Mouse (Mus musculus) neural tube, embryonic 12.5 days (tissue): ENCODE data around the gene Cacna2d2. TPM values are rescaled to one million over a fixed set of nuclear protein-coding genes. Genes with fewer than 3 reads are reported as not detected.
"Not testable (repeated sequence)": the region's sequence is repeated elsewhere in the genome, so short reads cannot be mapped to it uniquely, and the experiment has no call there.

Source experiments
- ATAC-seq: fragments of 200-750 bp; cut with Nextera tagmentation; 2 replicates; pipeline ENCODE4 v1.8.0; 2017; ENCODE audit warnings: low read depth, mild to moderate bottlenecking, moderate TSS enrichment, moderate library complexity; ENCODE audit not compliant: low FRiP score
- H3K27ac ChIP-seq: fragments of 300-500 bp; sonication (generic); 2 replicates; pipeline ENCODE4 v1.5.1; 2016
- H3K27me3 ChIP-seq: fragments of 300-500 bp; sonication (generic); replicated peaks from 2 replicates; pipeline ENCODE4 v1.6.1; 2016; ENCODE audit warnings: mild to moderate bottlenecking
- H3K36me3 ChIP-seq: fragments of 300-500 bp; sonication (generic); 2 replicates; pipeline ENCODE4 v1.6.1; 2016; ENCODE audit warnings: mild to moderate bottlenecking
- H3K4me1 ChIP-seq: fragments of 300-500 bp; sonication (generic); 2 replicates; pipeline ENCODE4 v1.6.1; 2016
- H3K4me2 ChIP-seq: fragments of 300-500 bp; sonication (generic); replicated peaks from 2 replicates; pipeline ENCODE4 v1.6.1; 2016; ENCODE audit warnings: mild to moderate bottlenecking
- H3K4me3 ChIP-seq: fragments of 300-500 bp; sonication (generic); 2 replicates; pipeline ENCODE4 v1.5.1; 2016
- H3K9ac ChIP-seq: fragments of 300-500 bp; sonication (generic); 2 replicates; pipeline ENCODE4 v1.6.1; 2016; ENCODE audit warnings: mild to moderate bottlenecking
- H3K9me3 ChIP-seq: fragments of 300-500 bp; sonication (generic); 2 replicates; pipeline ENCODE4 v1.6.1; 2016; ENCODE audit warnings: mild to moderate bottlenecking
- WGBS: fragments of 180-500 bp; shearing (Covaris S2); methylation state at CpG from one replicate; pipeline ENCODE4 v1.1.7; 2016; 5-methylcytosine and 5-hydroxymethylcytosine counted together
- polyA plus RNA-seq: library from polyadenylated mRNA; unstranded; fragments of >200 nt; fragmentation: Nextera tagmentation; extraction: Ambion mirVana; gene quantifications from 2 replicates; pipeline ENCODE4 v1.2.1, GENCODE M21; 2016

Cacna2d2 gene
- polyA plus RNA-seq, 1 experiment from 2014 or later = 5.4 TPM

DNA sequence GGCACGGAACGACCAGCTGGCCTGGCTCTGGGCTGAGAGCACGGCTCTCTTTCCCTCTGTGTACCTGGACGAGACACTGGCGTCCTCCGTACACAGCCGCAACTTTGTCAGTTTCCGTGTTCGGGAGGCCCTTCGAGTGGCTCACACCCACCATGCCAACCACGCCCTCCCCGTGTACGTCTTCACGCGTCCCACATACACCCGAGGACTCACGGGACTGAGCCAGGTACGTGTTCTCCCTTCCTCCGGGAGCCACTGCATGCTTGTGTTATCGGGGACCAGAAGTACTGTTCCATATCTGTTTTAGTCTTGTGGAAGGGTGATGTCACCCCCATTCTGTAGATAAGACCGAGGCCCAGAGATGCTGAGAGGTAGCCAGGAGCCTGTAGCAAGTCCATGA is 171.4 kb downstream of the Cacna2d2 start:
- peaks cover 46% of the 10 kb centered on the region for H3K36me3 ChIP-seq
- no peak for ATAC-seq
- H3K9ac ChIP-seq = no peak overlapping the region
- peaks cover 45% of the 10 kb centered on the region for H3K4me1 ChIP-seq
- H3K4me2 ChIP-seq = peak overlapping the region; percentile 90
- H3K9me3 ChIP-seq = no peaks in the 10 kb centered on the region
- no peaks in the 10 kb centered on the region for H3K27me3 ChIP-seq
- no peak overlapping the region for H3K27ac ChIP-seq
- 96% methylated on average over 21 of the region's 21 CpGs for WGBS
- peak overlapping the region; percentile 60; the same call in 1 of the 2 replicates for H3K4me3 ChIP-seq

DNA sequence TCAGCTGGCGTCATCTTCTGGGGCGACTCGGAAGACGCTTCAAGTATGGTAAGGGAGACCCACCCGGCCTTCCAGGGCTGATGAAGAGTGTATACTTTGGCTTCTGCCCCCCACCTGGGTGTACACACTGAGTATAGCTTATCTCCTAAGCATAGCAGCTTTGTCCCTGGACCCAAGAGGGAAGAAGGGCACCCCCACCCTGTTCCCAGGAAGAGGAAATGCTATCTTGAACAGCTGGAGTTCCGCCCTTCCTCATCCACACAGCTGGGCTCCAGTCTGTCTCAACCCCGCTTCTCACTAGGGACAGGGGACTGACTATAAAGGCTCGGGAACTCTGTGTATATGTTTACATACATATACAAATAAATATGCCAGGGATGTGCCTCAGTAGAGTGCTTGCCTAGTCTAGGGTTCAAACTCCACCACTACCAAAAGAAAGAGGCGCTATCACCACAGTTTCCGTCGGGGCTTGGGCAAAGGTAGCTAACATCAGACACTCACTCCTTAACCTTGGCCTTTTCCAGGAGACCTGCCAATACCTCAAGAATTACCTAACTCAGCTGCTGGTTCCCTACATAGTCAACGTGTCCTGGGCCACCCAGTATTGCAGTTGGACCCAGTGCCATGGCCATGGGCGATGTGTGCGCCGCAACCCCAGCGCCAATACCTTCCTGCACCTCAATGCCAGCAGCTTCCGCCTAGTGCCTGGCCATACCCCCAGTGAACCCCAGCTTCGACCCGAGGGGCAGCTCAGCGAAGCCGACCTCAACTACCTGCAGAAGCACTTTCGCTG is 172.3 kb downstream of the Cacna2d2 start:
- H3K4me3 ChIP-seq = no peak overlapping the region
- 95% methylated on average over 22 of the region's 22 CpGs for WGBS

DNA sequence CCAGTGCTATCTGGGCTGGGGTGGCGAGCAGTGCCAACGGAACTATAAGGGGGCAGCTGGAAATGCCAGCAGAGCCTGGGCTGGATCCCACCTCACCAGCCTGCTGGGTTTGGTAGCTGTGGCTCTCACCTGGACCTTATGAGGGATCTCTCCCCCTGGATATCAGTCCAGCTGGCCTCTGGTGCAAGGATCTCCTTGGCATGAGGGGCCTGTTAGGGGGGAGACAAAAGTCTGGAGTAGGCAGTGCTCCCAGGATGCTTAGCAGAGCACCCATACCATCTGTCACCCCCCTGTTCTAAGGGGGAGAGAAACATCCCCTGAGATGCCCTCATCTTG is 172.9 kb downstream of the Cacna2d2 start:
- Histone ChIP-seq H3K9ac (no peak overlapping the region), H3K27me3 (no peaks in the 10 kb centered on the region), H3K36me3 (peaks cover 46% of the 10 kb centered on the region), H3K4me3 (no peak overlapping the region), H3K27ac (no peak overlapping the region), H3K9me3 (no peaks in the 10 kb centered on the region), H3K4me2 (0 out of 2 replicates have a peak overlapping the region, but pooled peaks have one; percentile 24), H3K4me1 (peaks cover 55% of the 10 kb centered on the region)
- ATAC-seq = no peak
- 100% methylated on average over 2 of the region's 2 CpGs for WGBS

More for the DNA sequence above, 172.3 kb downstream of the Cacna2d2 start:
- Histone ChIP-seq H3K4me1 (peaks cover 53% of the 10 kb centered on the region), H3K27ac (no peak overlapping the region), H3K4me2 (peak overlapping the region; percentile 90), H3K36me3 (peaks cover 46% of the 10 kb centered on the region), H3K27me3 (no peaks in the 10 kb centered on the region), H3K9me3 (no peaks in the 10 kb centered on the region), H3K9ac (no peak overlapping the region)
- ATAC-seq = no peak

DNA sequence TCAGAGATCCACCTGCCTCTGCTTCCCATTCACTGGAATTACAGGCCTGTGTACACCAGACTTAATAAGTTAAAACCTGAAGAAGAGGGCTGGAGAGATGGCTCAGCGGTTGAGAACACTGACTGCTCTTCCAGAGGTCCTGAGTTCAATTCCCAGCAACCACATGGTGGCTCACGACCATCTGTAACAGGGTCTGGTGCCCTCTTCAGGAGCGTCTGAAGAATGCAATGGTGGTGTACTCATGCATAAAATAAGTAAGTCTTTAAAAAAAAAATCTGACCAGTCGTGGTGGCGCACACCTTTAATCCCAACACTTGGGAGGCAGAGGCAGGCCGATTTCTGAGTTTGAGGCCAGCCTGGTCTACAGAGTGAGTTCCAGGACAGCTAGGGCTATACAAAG is 174.4 kb downstream of the Cacna2d2 start:
- 82% methylated on average over 6 of the region's 6 CpGs for WGBS
- H3K9ac ChIP-seq, H3K27me3 ChIP-seq, H3K27ac ChIP-seq, ATAC-seq, H3K4me2 ChIP-seq, H3K4me3 ChIP-seq, H3K9me3 ChIP-seq: not testable (repeated sequence)
- Histone ChIP-seq H3K4me1 (peaks cover 47% of the 10 kb centered on the region), H3K36me3 (peaks cover 46% of the 10 kb centered on the region)

DNA sequence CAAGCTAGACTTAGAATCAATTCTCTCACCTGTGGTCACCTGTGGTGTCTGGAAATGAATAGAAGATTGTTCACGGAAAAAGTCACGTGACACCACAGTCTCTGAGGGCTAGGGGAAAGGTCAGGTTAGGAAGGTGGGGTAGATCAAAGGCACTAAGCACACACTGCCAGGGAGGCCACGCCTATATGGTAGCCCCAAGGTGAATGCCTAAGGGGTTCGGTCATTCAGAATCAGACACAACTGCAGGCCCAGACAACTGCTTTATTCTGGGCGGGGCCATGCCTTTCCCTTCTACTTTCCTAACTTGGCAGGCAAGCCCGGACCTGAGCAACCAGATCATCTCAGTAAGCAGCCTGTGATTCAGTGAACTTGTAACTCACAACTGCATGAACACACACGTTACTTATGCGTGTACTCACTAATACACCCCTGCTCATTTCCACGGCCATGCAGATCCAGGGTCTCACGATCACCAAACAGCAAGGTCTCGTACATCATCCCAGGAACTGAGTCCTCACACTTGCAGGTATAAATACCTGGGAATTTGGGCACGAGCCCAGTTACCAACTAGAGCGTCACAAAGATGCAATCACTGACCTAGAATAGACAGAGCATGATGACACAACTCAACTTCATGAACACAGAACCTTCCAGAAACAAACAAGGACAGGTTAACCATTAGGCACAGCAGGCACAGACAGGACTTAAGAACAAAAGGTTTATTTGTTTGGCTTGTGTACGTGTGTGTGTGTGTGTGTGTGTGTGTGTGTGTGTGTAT is 176.4 kb downstream of the Cacna2d2 start:
- 90% methylated on average over 14 of the region's 14 CpGs for WGBS
- no peak overlapping the region for H3K4me3 ChIP-seq
- no peak overlapping the region for H3K27ac ChIP-seq
- H3K9me3 ChIP-seq = no peaks in the 10 kb centered on the region
- no peaks in the 10 kb centered on the region for H3K27me3 ChIP-seq
- no peak overlapping the region for H3K4me2 ChIP-seq
- no peak overlapping the region for H3K9ac ChIP-seq
- H3K36me3 ChIP-seq = peaks cover 40% of the 10 kb centered on the region
- H3K4me1 ChIP-seq = peaks cover 44% of the 10 kb centered on the region
- no peak for ATAC-seq

DNA sequence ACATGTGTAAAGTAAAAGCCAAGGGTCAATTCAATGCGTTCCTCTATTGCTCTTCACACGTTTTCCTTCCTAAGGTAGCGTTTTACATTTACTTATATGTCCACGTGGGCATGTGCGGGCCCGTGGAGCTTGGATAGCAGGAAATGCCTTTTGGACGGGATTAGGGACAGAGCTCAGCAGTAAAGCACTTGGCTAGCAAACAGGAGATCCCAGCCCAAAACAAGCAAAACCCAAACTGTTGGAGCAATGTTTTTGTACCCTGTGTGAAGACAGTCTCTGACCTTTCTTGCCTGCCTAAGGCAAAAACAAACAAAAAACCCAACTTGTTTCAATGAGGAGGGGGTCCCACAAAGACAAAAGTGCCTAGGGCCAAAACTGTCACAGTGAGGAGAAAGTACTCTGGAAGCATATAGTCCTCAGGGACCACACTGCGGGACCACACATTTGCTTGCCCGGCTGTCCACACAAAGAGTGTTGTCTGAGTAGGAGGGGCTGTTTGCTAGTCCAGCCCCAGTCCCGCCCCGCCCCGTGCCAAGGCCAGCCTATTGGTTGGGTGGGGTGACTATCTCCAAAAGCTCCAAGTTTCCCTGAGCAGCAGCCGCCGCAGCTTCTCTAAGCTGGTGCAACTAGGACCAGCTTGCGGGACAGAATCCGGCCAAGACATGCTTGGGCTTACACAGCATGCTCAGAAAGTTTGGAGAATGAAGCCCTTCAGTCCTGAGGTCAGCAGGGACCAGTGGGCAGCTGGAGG is 177.1 kb downstream of the Cacna2d2 start, which contains the start of gene Hyal1:
Hyal1 (plus strand) TSS at position 571 of the 751 bp plus-strand sequence.
- Histone ChIP-seq H3K27ac (no peak within 1 kb of the TSS), H3K36me3 (peaks cover 32% of the 10 kb centered on the region), H3K9me3 (no peaks in the 10 kb centered on the region), H3K4me2 (peak within 1 kb of the TSS; percentile 54), H3K27me3 (no peaks in the 10 kb centered on the region), H3K4me3 (peak within 1 kb of the TSS; percentile 16), H3K4me1 (peaks cover 42% of the 10 kb centered on the region), H3K9ac (peak within 1 kb of the TSS; percentile 34; the same call in 1 of the 2 replicates)
- 29% methylated on average over 16 of the region's 16 CpGs for WGBS
- peak; percentile 51; the same call in 1 of the 2 replicates for ATAC-seq

DNA sequence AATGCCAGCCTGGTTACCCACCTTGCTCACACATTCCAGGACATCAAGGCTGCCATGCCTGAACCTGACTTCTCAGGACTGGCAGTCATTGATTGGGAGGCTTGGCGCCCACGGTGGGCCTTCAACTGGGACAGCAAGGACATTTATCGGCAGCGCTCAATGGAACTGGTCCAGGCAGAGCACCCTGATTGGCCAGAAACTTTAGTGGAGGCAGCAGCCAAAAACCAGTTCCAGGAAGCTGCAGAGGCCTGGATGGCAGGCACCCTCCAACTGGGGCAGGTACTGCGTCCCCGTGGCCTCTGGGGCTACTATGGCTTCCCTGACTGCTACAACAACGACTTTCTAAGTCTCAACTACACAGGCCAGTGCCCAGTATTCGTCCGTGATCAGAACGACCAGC is 178.5 kb downstream of the Cacna2d2 start:
- Histone ChIP-seq H3K4me2 (0 out of 2 replicates have a peak overlapping the region, but pooled peaks have one; percentile 54), H3K27ac (no peak overlapping the region), H3K9me3 (no peaks in the 10 kb centered on the region), H3K9ac (0 out of 2 replicates have a peak overlapping the region, but pooled peaks have one; percentile 8), H3K27me3 (no peaks in the 10 kb centered on the region), H3K4me3 (no peak overlapping the region), H3K4me1 (peaks cover 43% of the 10 kb centered on the region), H3K36me3 (peaks cover 22% of the 10 kb centered on the region)
- 95% methylated on average over 10 of the region's 10 CpGs for WGBS
- no peak for ATAC-seq

DNA sequence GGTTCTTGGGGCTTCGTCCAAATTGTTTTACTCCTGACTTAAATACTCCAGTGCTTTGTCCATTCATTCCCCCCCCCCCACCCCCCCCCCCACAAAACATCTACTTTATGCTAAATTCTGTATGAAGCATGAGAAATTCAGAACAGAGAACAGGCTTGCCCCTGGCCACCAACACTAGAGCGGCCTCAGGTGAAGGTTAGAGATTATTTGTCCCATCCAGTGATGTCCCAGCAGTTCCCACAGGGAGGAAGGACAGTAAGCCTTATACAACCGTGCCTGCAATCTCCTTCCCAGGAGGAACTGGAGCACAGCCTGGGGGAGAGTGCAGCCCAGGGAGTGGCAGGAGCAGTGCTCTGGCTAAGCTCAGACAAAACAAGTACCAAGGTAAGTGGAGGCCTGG is 179.2 kb downstream of the Cacna2d2 start, which contains the start of gene Naa80:
Naa80 (plus strand) TSS at position 301 of the 400 bp plus-strand sequence.
- peaks cover 43% of the 10 kb centered on the region for H3K4me1 ChIP-seq
- H3K9ac ChIP-seq = 0 out of 2 replicates have a peak within 1 kb of the TSS, but pooled peaks have one; percentile 8
- H3K9me3 ChIP-seq = no peaks in the 10 kb centered on the region
- WGBS = 81% methylated on average over 3 of the region's 3 CpGs
- H3K27me3 ChIP-seq = no peaks in the 10 kb centered on the region
- H3K27ac ChIP-seq = no peak within 1 kb of the TSS
- ATAC-seq = no peak
- peak within 1 kb of the TSS; percentile 95; the same call in 1 of the 2 replicates for H3K4me2 ChIP-seq
- peaks cover 21% of the 10 kb centered on the region for H3K36me3 ChIP-seq
- no peak within 1 kb of the TSS for H3K4me3 ChIP-seq

Other genes with a start within 250 kb of the Cacna2d2 start
- 13.6 and 14.6 TPM in 2 replicates for gene Dock3, start 167.7 kb upstream of the Cacna2d2 start, polyA plus RNA-seq
- 3.5 and 3.7 TPM in 2 replicates for gene Mapkapk3, start 109.7 kb upstream of the Cacna2d2 start, polyA plus RNA-seq
- gene Cish, start 103.6 kb upstream of the Cacna2d2 start, polyA plus RNA-seq = 6.6 and 9.3 TPM in 2 replicates
- 14.2 and 15.5 TPM in 2 replicates for gene Hemk1, start 61.3 kb upstream of the Cacna2d2 start, polyA plus RNA-seq
- 4.1 and 4.8 TPM in 2 replicates for gene 6430571L13Rik, start 59.0 kb upstream of the Cacna2d2 start, polyA plus RNA-seq
- gene Tmem115, start 134.3 kb downstream of the Cacna2d2 start, polyA plus RNA-seq = 46.7 and 48.4 TPM in 2 replicates
- 24.2 and 25.4 TPM in 2 replicates for gene Cyb561d2, start 142.6 kb downstream of the Cacna2d2 start, polyA plus RNA-seq
- 52.6 and 55.2 TPM in 2 replicates for gene Nprl2, start 142.6 kb downstream of the Cacna2d2 start, polyA plus RNA-seq
- 0.51 and 0.82 TPM in 2 replicates for gene Zmynd10, start 147.7 kb downstream of the Cacna2d2 start, polyA plus RNA-seq
- gene Rassf1, start 151.9 kb downstream of the Cacna2d2 start, polyA plus RNA-seq = 37.6 and 37.7 TPM in 2 replicates
- 93.3 and 93.9 TPM in 2 replicates for gene Tusc2, start 163.6 kb downstream of the Cacna2d2 start, polyA plus RNA-seq
- 93.6 and 97.0 TPM in 2 replicates for gene Hyal2, start 168.3 kb downstream of the Cacna2d2 start, polyA plus RNA-seq
- gene Hyal1, start 177.3 kb downstream of the Cacna2d2 start, polyA plus RNA-seq = 7.2 and 7.5 TPM in 2 replicates
- gene Naa80, start 179.3 kb downstream of the Cacna2d2 start, polyA plus RNA-seq = 12.6 and 15.8 TPM in 2 replicates
- 0.84 and 1.5 TPM in 2 replicates for gene Hyal3, start 181.2 kb downstream of the Cacna2d2 start, polyA plus RNA-seq
- 20.6 and 23.3 TPM in 2 replicates for gene Ifrd2, start 188.0 kb downstream of the Cacna2d2 start, polyA plus RNA-seq
- 4.7 and 4.8 TPM in 2 replicates for gene Sema3b, start 209.6 kb downstream of the Cacna2d2 start, polyA plus RNA-seq
- gene Gnai2, start 235.8 kb downstream of the Cacna2d2 start, polyA plus RNA-seq = 465 and 488 TPM in 2 replicates